Mouse (Mus musculus): Measurements from ENCODE around the gene Nr1h4. TPM values are rescaled to one million over a fixed set of nuclear protein-coding genes. Genes with fewer than 3 reads are reported as not detected.

Gene Nr1h4
- polyA plus RNA-seq, 1 experiment from 2014 or later: 0.15 TPM

GRCm38 (mm10) chr10:89490250-89490649 is 43.1 kb downstream of the Nr1h4 start:
- Histone ChIP-seq H3K4me1 (ENCODE audit: control insufficient read depth, insufficient read depth, low read depth, low read length) (no peaks in the 10 kb centered on the region), H3K27ac (ENCODE audit: low read depth, low read length) (no peak overlapping the region), H3K4me2 (ENCODE audit: low read length) (no peak overlapping the region), H3K9me3 (ENCODE audit: control insufficient read depth, low read length) (no peaks in the 10 kb centered on the region), H3K36me3 (ENCODE audit: control insufficient read depth, insufficient read depth, low read length) (no peaks in the 10 kb centered on the region), H3K9ac (ENCODE audit: low read depth, low read length) (no peak overlapping the region), H3K4me3 (ENCODE audit: low read length) (no peak overlapping the region), H3K27me3 (replicated peaks; ENCODE audit: control insufficient read depth, insufficient read depth, low read length) (no peaks in the 10 kb centered on the region)
- no peak for ATAC-seq
- WGBS: 94% methylated on average over 3 of the region's 3 CpGs

DNA sequence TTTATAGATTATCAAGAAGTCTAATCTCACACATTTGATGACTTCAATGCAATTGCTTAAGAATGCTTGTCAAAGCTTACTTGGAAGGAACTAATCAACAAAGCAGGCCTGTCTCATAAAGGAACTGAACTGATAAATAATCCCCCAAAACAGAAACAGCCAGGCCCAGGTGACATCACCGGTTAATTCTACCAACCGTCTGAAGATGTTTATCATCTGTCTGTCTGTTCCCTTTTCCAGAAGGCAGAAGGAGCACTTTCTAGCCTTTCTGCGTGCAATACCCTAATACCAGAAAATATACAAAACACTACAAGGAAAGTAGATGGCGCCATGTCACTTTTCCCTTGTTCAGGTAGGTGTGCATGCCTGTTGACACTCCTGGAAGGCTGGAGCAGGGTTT is 43.9 kb downstream of the Nr1h4 start:
- WGBS: 90% methylated on average over 4 of the region's 4 CpGs
- H3K4me2 ChIP-seq (ENCODE audit: low read length): no peak overlapping the region
- H3K4me1 ChIP-seq (ENCODE audit: control insufficient read depth, insufficient read depth, low read depth, low read length): no peaks in the 10 kb centered on the region
- H3K4me3 ChIP-seq (ENCODE audit: low read length): no peak overlapping the region
- no peak overlapping the region for H3K9ac ChIP-seq (ENCODE audit: low read depth, low read length)
- no peaks in the 10 kb centered on the region for H3K36me3 ChIP-seq (ENCODE audit: control insufficient read depth, insufficient read depth, low read length)
- no peak overlapping the region for H3K27ac ChIP-seq (ENCODE audit: low read depth, low read length)
- no peaks in the 10 kb centered on the region for H3K27me3 ChIP-seq (replicated peaks; ENCODE audit: control insufficient read depth, insufficient read depth, low read length)
- no peaks in the 10 kb centered on the region for H3K9me3 ChIP-seq (ENCODE audit: control insufficient read depth, low read length)
- ATAC-seq: no peak

DNA sequence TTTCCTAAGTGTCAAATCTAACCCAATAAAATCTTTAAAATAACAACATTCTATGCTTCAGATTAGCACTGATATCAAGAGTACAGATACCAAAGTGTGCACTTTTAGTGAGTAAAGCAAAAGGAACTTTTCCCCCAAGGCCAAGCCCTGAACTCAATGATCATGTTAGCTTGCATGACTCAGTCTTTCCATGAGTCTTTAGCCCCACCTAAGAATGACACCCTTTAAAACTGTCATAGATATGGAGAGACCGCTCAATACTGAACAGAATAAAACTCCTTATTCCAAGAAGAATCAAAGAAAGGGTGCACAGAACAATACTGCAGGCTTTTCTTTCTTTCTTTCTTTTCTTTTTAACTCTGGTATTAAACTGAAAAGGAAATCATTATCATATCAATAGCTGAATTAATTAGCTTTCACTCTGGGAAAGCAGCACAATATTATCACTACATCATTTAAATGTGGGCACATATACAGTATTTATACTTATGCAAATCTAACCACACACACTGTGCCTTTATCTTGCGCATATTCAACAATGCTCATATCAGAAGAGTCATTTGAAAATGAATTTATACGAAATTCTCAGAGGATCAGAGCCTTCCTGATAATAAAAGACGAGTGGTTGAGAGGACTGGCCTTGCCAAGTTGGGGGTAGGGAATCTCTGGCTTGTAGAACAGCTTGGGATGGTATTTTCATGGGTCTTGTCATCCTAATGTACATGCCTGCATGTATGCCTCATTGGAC is 46.2 kb downstream of the Nr1h4 start:
- WGBS: 22% methylated on average over 4 of the region's 4 CpGs
- Histone ChIP-seq H3K36me3 (ENCODE audit: control insufficient read depth, insufficient read depth, low read length) (no peaks in the 10 kb centered on the region), H3K9me3 (ENCODE audit: control insufficient read depth, low read length) (no peaks in the 10 kb centered on the region), H3K4me2 (ENCODE audit: low read length) (no peak overlapping the region), H3K9ac (ENCODE audit: low read depth, low read length) (no peak overlapping the region), H3K27me3 (replicated peaks; ENCODE audit: control insufficient read depth, insufficient read depth, low read length) (no peaks in the 10 kb centered on the region), H3K4me1 (ENCODE audit: control insufficient read depth, insufficient read depth, low read depth, low read length) (peaks cover 2% of the 10 kb centered on the region; the same call in 1 of the 2 replicates), H3K27ac (ENCODE audit: low read depth, low read length) (no peak overlapping the region), H3K4me3 (ENCODE audit: low read length) (no peak overlapping the region)
- no peak for ATAC-seq

- Histone ChIP-seq H3K4me3 (ENCODE audit: low read length) (no peak overlapping the region), H3K4me1 (ENCODE audit: control insufficient read depth, insufficient read depth, low read depth, low read length) (peaks cover 5% of the 10 kb centered on the region; the same call in 1 of the 2 replicates), H3K4me2 (ENCODE audit: low read length) (no peak overlapping the region), H3K36me3 (ENCODE audit: control insufficient read depth, insufficient read depth, low read length) (no peaks in the 10 kb centered on the region), H3K27me3 (replicated peaks; ENCODE audit: control insufficient read depth, insufficient read depth, low read length) (no peaks in the 10 kb centered on the region), H3K9me3 (ENCODE audit: control insufficient read depth, low read length) (no peaks in the 10 kb centered on the region), H3K9ac (ENCODE audit: low read depth, low read length) (no peak overlapping the region), H3K27ac (ENCODE audit: low read depth, low read length) (no peak overlapping the region)
- no peak for ATAC-seq
Measured at GRCm38 (mm10) chr10:89484907-89485306, 48.5 kb downstream of the Nr1h4 start.

DNA sequence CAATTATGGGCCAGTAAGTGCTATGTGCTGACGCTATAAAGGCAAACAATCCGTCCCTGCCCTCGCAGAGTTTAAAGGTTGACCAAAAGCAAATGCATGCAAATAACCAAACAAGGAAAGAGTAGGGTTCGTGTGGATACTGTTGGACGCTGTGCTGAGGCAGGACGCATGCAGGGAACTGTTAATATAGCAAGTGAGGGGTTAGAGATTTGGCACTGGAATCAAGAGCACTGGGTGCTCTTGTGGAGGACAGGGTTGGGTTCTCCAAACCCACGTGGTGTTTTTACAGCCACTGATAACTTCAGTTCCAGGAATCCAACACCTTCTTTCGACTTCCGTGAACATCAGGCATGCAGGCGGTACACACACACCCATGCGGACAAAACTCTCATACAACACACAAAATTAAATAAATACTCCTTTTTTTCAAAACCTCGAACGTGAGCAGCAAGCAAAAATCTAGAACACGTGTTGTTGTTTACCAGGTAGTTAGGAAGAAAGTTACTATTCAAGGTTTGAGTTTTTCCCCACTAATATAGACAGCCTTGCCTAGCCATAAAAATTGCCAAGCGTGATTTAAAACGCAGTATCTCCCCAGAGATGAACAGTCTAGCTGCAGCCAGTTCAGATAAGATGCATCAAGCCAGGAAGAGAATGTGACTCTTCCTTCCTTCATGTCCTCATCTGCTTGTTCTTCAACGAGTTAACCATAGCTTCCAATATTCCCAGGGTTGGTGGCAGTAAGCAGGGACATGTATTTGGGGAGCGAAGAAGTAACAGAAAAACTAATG is 49.4 kb downstream of the Nr1h4 start:
- Histone ChIP-seq H3K27ac (ENCODE audit: low read depth, low read length) (no peak overlapping the region), H3K4me2 (ENCODE audit: low read length) (no peak overlapping the region), H3K27me3 (replicated peaks; ENCODE audit: control insufficient read depth, insufficient read depth, low read length) (no peaks in the 10 kb centered on the region), H3K4me3 (ENCODE audit: low read length) (no peak overlapping the region), H3K9ac (ENCODE audit: low read depth, low read length) (no peak overlapping the region), H3K36me3 (ENCODE audit: control insufficient read depth, insufficient read depth, low read length) (no peaks in the 10 kb centered on the region), H3K9me3 (ENCODE audit: control insufficient read depth, low read length) (no peaks in the 10 kb centered on the region), H3K4me1 (ENCODE audit: control insufficient read depth, insufficient read depth, low read depth, low read length) (peaks cover 5% of the 10 kb centered on the region; the same call in 1 of the 2 replicates)
- ATAC-seq: no peak
- WGBS: 85% methylated on average over 18 of the region's 18 CpGs

GRCm38 (mm10) chr10:89483113-89483512 is 50.3 kb downstream of the Nr1h4 start:
- H3K36me3 ChIP-seq (ENCODE audit: control insufficient read depth, insufficient read depth, low read length): no peaks in the 10 kb centered on the region
- no peak overlapping the region for H3K9ac ChIP-seq (ENCODE audit: low read depth, low read length)

DNA sequence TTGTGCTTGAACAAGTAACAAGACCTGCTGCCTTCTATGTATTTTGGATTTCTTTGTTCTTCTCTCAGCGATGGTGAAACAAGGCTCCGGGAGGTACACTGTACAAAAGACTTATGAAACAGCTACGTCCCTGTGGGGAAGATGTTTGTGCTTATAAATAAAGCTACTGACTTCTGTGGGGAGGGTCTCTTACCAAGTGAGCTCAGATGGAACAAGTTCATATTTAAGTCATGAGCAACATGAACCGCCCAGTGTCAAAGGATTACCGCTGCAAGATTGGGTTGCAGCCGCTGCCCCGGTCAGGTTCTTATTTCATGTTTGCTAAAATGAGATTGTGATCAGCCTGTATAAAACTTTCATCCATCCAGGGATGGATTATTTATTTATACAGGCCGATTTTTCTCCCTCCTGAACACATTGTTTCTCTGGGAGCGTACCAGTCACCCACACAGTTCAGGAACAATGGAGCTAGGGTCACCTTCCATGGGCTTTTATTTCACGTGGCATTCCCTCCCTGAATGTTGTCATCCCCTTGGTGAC is 51.2 kb downstream of the Nr1h4 start:
- Histone ChIP-seq H3K36me3 (ENCODE audit: control insufficient read depth, insufficient read depth, low read length) (no peaks in the 10 kb centered on the region), H3K9me3 (ENCODE audit: control insufficient read depth, low read length) (no peaks in the 10 kb centered on the region), H3K27me3 (replicated peaks; ENCODE audit: control insufficient read depth, insufficient read depth, low read length) (no peaks in the 10 kb centered on the region), H3K4me1 (ENCODE audit: control insufficient read depth, insufficient read depth, low read depth, low read length) (peaks cover 5% of the 10 kb centered on the region; the same call in 1 of the 2 replicates), H3K9ac (ENCODE audit: low read depth, low read length) (no peak overlapping the region; the same call in 1 of the 2 replicates), H3K4me3 (ENCODE audit: low read length) (no peak overlapping the region), H3K4me2 (ENCODE audit: low read length) (no peak overlapping the region), H3K27ac (ENCODE audit: low read depth, low read length) (no peak overlapping the region)
- WGBS: 22% methylated on average over 10 of the region's 10 CpGs
- ATAC-seq: 0 out of 2 replicates have a peak, but pooled peaks have one; percentile 30

More at GRCm38 (mm10) chr10:89483113-89483512, 50.3 kb downstream of the Nr1h4 start:
- 79% methylated on average over 14 of the region's 14 CpGs for WGBS
- Histone ChIP-seq H3K4me1 (ENCODE audit: control insufficient read depth, insufficient read depth, low read depth, low read length) (peaks cover 5% of the 10 kb centered on the region; the same call in 1 of the 2 replicates), H3K9me3 (ENCODE audit: control insufficient read depth, low read length) (no peaks in the 10 kb centered on the region), H3K4me3 (ENCODE audit: low read length) (no peak overlapping the region), H3K27me3 (replicated peaks; ENCODE audit: control insufficient read depth, insufficient read depth, low read length) (no peaks in the 10 kb centered on the region), H3K27ac (ENCODE audit: low read depth, low read length) (no peak overlapping the region), H3K4me2 (ENCODE audit: low read length) (no peak overlapping the region)
- no peak for ATAC-seq

- no peaks in the 10 kb centered on the region for H3K9me3 ChIP-seq (ENCODE audit: control insufficient read depth, low read length)
- ATAC-seq: no peak
- no peak overlapping the region for H3K9ac ChIP-seq (ENCODE audit: low read depth, low read length)
- H3K4me2 ChIP-seq (ENCODE audit: low read length): no peak overlapping the region
- no peaks in the 10 kb centered on the region for H3K27me3 ChIP-seq (replicated peaks; ENCODE audit: control insufficient read depth, insufficient read depth, low read length)
- WGBS: 23% methylated on average over 7 of the region's 7 CpGs
- no peak overlapping the region for H3K27ac ChIP-seq (ENCODE audit: low read depth, low read length)
- H3K4me1 ChIP-seq (ENCODE audit: control insufficient read depth, insufficient read depth, low read depth, low read length): peaks cover 5% of the 10 kb centered on the region; the same call in 1 of the 2 replicates
- no peak overlapping the region for H3K4me3 ChIP-seq (ENCODE audit: low read length)
- no peaks in the 10 kb centered on the region for H3K36me3 ChIP-seq (ENCODE audit: control insufficient read depth, insufficient read depth, low read length)
Measured at GRCm38 (mm10) chr10:89481638-89482037, 51.7 kb downstream of the Nr1h4 start.

DNA sequence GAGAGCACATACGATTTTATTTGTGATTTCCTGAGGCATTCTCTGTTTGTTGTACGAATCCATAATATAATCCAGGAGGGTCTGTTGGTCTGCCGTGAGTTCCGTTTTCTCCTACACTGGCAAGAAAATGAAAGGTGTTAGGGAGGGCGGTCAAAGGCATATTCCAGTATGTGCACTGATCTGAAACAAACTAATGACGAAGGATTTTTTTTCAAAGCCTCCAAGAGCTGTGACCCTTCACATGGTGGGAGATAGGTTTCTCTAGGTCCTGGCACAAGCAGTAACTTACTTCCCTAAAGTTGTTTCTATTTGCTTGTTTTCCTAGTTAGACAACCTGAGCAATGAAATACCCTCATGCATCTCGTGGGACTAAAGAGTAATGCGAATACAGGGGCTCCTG is 54.6 kb downstream of the Nr1h4 start:
- Histone ChIP-seq H3K36me3 (ENCODE audit: control insufficient read depth, insufficient read depth, low read length) (no peaks in the 10 kb centered on the region), H3K27me3 (replicated peaks; ENCODE audit: control insufficient read depth, insufficient read depth, low read length) (no peaks in the 10 kb centered on the region), H3K27ac (ENCODE audit: low read depth, low read length) (no peak overlapping the region), H3K4me3 (ENCODE audit: low read length) (no peak overlapping the region), H3K4me2 (ENCODE audit: low read length) (no peak overlapping the region), H3K9ac (ENCODE audit: low read depth, low read length) (no peak overlapping the region), H3K9me3 (ENCODE audit: control insufficient read depth, low read length) (no peaks in the 10 kb centered on the region), H3K4me1 (ENCODE audit: control insufficient read depth, insufficient read depth, low read depth, low read length) (peaks cover 5% of the 10 kb centered on the region; the same call in 1 of the 2 replicates)
- 88% methylated on average over 8 of the region's 8 CpGs for WGBS
- ATAC-seq: no peak

Measured in hindbrain, embryonic 16.5 days (tissue).